Mouse (Mus musculus): ENCODE data around the gene Ercc4. TPM values are rescaled to one million over a fixed set of nuclear protein-coding genes. Genes with fewer than 3 reads are reported as not detected.

Ercc4 gene
- total and polyA plus RNA-seq, 3 experiments = 10.6 to 15.5 TPM; not detected in 1

GRCm38 (mm10) chr16:13119641-13120350, 10.3 kb downstream of the Ercc4 start:
- Histone ChIP-seq H3K27me3 (ENCODE audit: control insufficient read depth in 1 of 2, insufficient read depth in 2 of 2, low read length in 2 of 2) (no peaks in the 10 kb centered on the region), H3K4me3 (ENCODE audit: control insufficient read depth in 1 of 2, insufficient read depth in 1 of 2, low read depth in 2 of 2, low read length in 2 of 2) (no peak overlapping the region), H3K36me3 (ENCODE audit: control insufficient read depth in 1 of 2, insufficient read depth in 2 of 2, low read length in 2 of 2) (peaks cover 0 to 11% of the 10 kb centered on the region in 2 experiments; a peak in 2 of 4 replicates), H3K79me2 (ENCODE audit: control insufficient read depth, insufficient read depth, low read length, poor library complexity) (peaks cover 3% of the 10 kb centered on the region; the same call in 1 of the 2 replicates), H3K27ac (ENCODE audit: control insufficient read depth, low read depth, low read length) (no peak overlapping the region), H3K9ac (ENCODE audit: control insufficient read depth, low read depth, low read length, poor library complexity, severe bottlenecking) (no peak overlapping the region), H3K4me1 (ENCODE audit: control insufficient read depth in 1 of 2, insufficient read depth in 2 of 2, low read length in 2 of 2) (no peaks in the 10 kb centered on the region), H3K9me3 (replicated peaks; ENCODE audit: insufficient read depth, low read length) (no peaks in the 10 kb centered on the region)
- TF ChIP-seq ZNF384 (IDR thresholded peaks at IDR 0.05; ENCODE audit: low read depth, low read length) (no peak), POLR2A (IDR thresholded peaks at IDR 0.05; ENCODE audit: control insufficient read depth in 1 of 2, insufficient read depth in 1 of 2, low read depth in 1 of 2, low read length in 2 of 2, poor library complexity in 1 of 2) (no peak), MAX (IDR thresholded peaks at IDR 0.05; ENCODE audit: low read length) (no peak), TAL1 (IDR thresholded peaks at IDR 0.05; ENCODE audit: low read length) (no peak), NELFE (IDR thresholded peaks at IDR 0.05; ENCODE audit: low read depth, low read length) (no peak)
- no peak for DNase-seq (ENCODE audit: low read depth, low spot score)

- peaks cover 0 to 16% of the 10 kb centered on the region in 2 experiments; a peak in 2 of 4 replicates for H3K36me3 ChIP-seq (ENCODE audit: control insufficient read depth in 1 of 2, insufficient read depth in 2 of 2, low read length in 2 of 2)
- no peak overlapping the region for H3K4me3 ChIP-seq (ENCODE audit: control insufficient read depth in 1 of 2, insufficient read depth in 1 of 2, low read depth in 2 of 2, low read length in 2 of 2)
- H3K27me3 ChIP-seq (ENCODE audit: control insufficient read depth in 1 of 2, insufficient read depth in 2 of 2, low read length in 2 of 2) = no peaks in the 10 kb centered on the region
- H3K79me2 ChIP-seq (ENCODE audit: control insufficient read depth, insufficient read depth, low read length, poor library complexity) = no peaks in the 10 kb centered on the region
- DNase-seq (ENCODE audit: low read depth, low spot score) = no peak
- no peak overlapping the region for H3K27ac ChIP-seq (ENCODE audit: control insufficient read depth, low read depth, low read length)
- no peak for TF ChIP-seq GATA1 (IDR thresholded peaks at IDR 0.05; ENCODE audit: low read depth, low read length)
- TF ChIP-seq TCF12 (IDR thresholded peaks at IDR 0.05; ENCODE audit: low read depth, low read length) = no peak
- TF ChIP-seq KAT2A (conservative IDR thresholded peaks at IDR 0.05; ENCODE audit: low read depth, low read length) = no peak
- no peak for TF ChIP-seq POLR2AphosphoS5 (IDR thresholded peaks at IDR 0.05; ENCODE audit: borderline replicate concordance, low read depth, low read length)
- TF ChIP-seq MAZ (IDR thresholded peaks at IDR 0.05; ENCODE audit: low read depth, low read length) = no peak
- TF ChIP-seq HCFC1 (IDR thresholded peaks at IDR 0.05; ENCODE audit: low read depth, low read length) = no peak
- TF ChIP-seq MYB (IDR thresholded peaks at IDR 0.05; ENCODE audit: low read depth, low read length) = no peak
- TF ChIP-seq MAX (IDR thresholded peaks at IDR 0.05; ENCODE audit: low read length) = no peak
- TF ChIP-seq POLR2A (IDR thresholded peaks at IDR 0.05; ENCODE audit: control insufficient read depth in 1 of 2, insufficient read depth in 1 of 2, low read depth in 1 of 2, low read length in 2 of 2, poor library complexity in 1 of 2) = no peak
- no peak for TF ChIP-seq USF2 (IDR thresholded peaks at IDR 0.05; ENCODE audit: borderline replicate concordance in 1 of 2, insufficient read depth in 1 of 2, low read depth in 1 of 2, low read length in 2 of 2)
- TF ChIP-seq TAL1 (IDR thresholded peaks at IDR 0.05; ENCODE audit: low read length) = no peak
- TF ChIP-seq RAD21 (IDR thresholded peaks at IDR 0.05; ENCODE audit: low read depth, low read length) = no peak
- no peak for TF ChIP-seq CTCF (IDR thresholded peaks at IDR 0.05 in 2 of 3, conservative IDR thresholded peaks at IDR 0.05 in 1 of 3; ENCODE audit: control insufficient read depth in 1 of 3, insufficient read depth in 1 of 3, low read depth in 2 of 3, low read length in 3 of 3, poor library complexity in 1 of 3, severe bottlenecking in 1 of 3)
- TF ChIP-seq RCOR1 (IDR thresholded peaks at IDR 0.05; ENCODE audit: low read depth, low read length) = no peak
- no peaks in the 10 kb centered on the region for H3K9me3 ChIP-seq (replicated peaks; ENCODE audit: insufficient read depth, low read length)
- H3K9ac ChIP-seq (ENCODE audit: control insufficient read depth, low read depth, low read length, poor library complexity, severe bottlenecking) = no peak overlapping the region
- H3K4me1 ChIP-seq (ENCODE audit: control insufficient read depth in 1 of 2, insufficient read depth in 2 of 2, low read length in 2 of 2) = no peaks in the 10 kb centered on the region
These were observed 15.9 kb downstream of the Ercc4 start for GRCm38 (mm10) chr16:13125357-13125756.

Data from MEL (cell line).